Mouse (Mus musculus) spleen, adult 2 months (tissue): ENCODE results near the gene Arid1a. TPM values are rescaled to one million over a fixed set of nuclear protein-coding genes. Genes with fewer than 3 reads are reported as not detected.

Experiments used
- DNase-seq, 2 experiments: peaks; one replicate each; pipeline versions ENCODE4 v3.0.0 to v3.0.0-alpha.2; 2012 to 2021; ENCODE audit warnings: low spot score in 2 of 2, low read depth in 1 of 2
- H3K27ac ChIP-seq: fragments of 200-500 bp; 2 replicates; pipeline ENCODE4 v1.5.1; 2012; ENCODE audit warnings: low read length, inconsistent platforms; ENCODE audit not compliant: insufficient read depth
- H3K27me3 ChIP-seq: fragments of 200-500 bp; 2 replicates; pipeline ENCODE4 v1.6.1; 2012; ENCODE audit warnings: mild to moderate bottlenecking, moderate library complexity, low read length, inconsistent platforms; ENCODE audit not compliant: control insufficient read depth, insufficient read depth
- H3K36me3 ChIP-seq: fragments of 200-500 bp; 2 replicates; pipeline ENCODE4 v1.6.1; 2012; ENCODE audit warnings: mild to moderate bottlenecking, low read length, inconsistent platforms; ENCODE audit not compliant: control insufficient read depth, insufficient read depth
- H3K4me1 ChIP-seq: fragments of 200-500 bp; 2 replicates; pipeline ENCODE4 v1.6.1; 2011; ENCODE audit warnings: inconsistent platforms; ENCODE audit not compliant: control insufficient read depth, insufficient read depth, insufficient read length
- H3K4me3 ChIP-seq: fragments of 200-500 bp; 2 replicates; pipeline ENCODE4 v1.5.1; 2011; ENCODE audit warnings: mild to moderate bottlenecking, inconsistent platforms; ENCODE audit not compliant: insufficient read depth, insufficient read length; ENCODE audit errors: extremely low read depth
- CTCF ChIP-seq: fragments of 200-500 bp; IDR thresholded peaks from 2 replicates; pipeline ENCODE4 v1.5.1; 2011; ENCODE audit warnings: mild to moderate bottlenecking, inconsistent platforms; ENCODE audit not compliant: insufficient read depth, insufficient read length, insufficient replicate concordance; ENCODE audit errors: extremely low read depth
- POLR2A ChIP-seq: fragments of 200-500 bp; IDR thresholded peaks from 2 replicates; pipeline ENCODE4 v1.6.1; 2011; ENCODE audit warnings: low read depth, low read length, inconsistent platforms
- WGBS: fragments of 180-500 bp; shearing (Covaris S2); methylation state at CpG from one replicate; pipeline ENCODE4 v1.1.7; 2018; 5-methylcytosine and 5-hydroxymethylcytosine counted together
- polyA plus RNA-seq: library from polyadenylated mRNA; depleted of rRNA; stranded (reverse); fragments of >200 nt; gene quantifications from 2 replicates; pipeline ENCODE4 v1.2.3, GENCODE M21; 2012

The Arid1a gene
- polyA plus RNA-seq, 1 experiment, result 150 TPM

GRCm38 (mm10) chr4:133675594-133676016 is 81.0 kb downstream of the Arid1a start:
- 55% methylated on average over 5 of the region's 5 CpGs for WGBS
- Histone ChIP-seq H3K4me3 (no peak overlapping the region), H3K27ac (no peak overlapping the region), H3K36me3 (peaks cover 10% of the 10 kb centered on the region), H3K4me1 (peaks cover 29% of the 10 kb centered on the region; the same call in 1 of the 2 replicates), H3K27me3 (no peaks in the 10 kb centered on the region)
- DNase-seq, result no peak
- no peak for TF ChIP-seq CTCF
- TF ChIP-seq POLR2A, result no peak

DNA sequence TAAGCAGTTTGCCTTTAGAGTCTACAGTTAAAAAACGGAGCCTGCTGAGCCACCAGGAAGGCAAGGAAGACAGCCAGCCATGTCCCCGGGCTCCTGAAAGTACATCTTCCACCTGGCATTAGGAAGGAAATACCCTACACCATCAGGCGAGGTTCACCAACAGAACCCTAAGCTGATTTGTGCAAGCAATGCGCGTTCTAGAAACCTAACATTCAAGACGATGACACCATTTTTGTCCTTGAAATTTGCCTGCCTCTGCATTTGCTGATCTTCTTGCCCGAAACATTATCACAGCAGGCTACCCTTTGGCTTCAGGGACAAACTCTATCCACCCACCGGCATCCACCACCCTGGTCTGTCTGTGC is 82.3 kb downstream of the Arid1a start:
- TF ChIP-seq POLR2A (no peak), CTCF (no peak)
- DNase-seq, result no peak
- no peak overlapping the region for H3K4me3 ChIP-seq
- peak overlapping the region; percentile 96 for H3K27ac ChIP-seq
- no peaks in the 10 kb centered on the region for H3K27me3 ChIP-seq
- peaks cover 25% of the 10 kb centered on the region; the same call in 1 of the 2 replicates for H3K4me1 ChIP-seq
- H3K36me3 ChIP-seq, result peaks cover 4% of the 10 kb centered on the region; the same call in 1 of the 2 replicates
- 22% methylated on average over 8 of the region's 8 CpGs for WGBS

- H3K36me3 ChIP-seq, result peaks cover 4% of the 10 kb centered on the region; the same call in 1 of the 2 replicates
- H3K4me3 ChIP-seq, result peak overlapping the region; percentile 68; the same call in 1 of the 2 replicates
- H3K4me1 ChIP-seq, result peaks cover 25% of the 10 kb centered on the region; the same call in 1 of the 2 replicates
- H3K27ac ChIP-seq, result peak overlapping the region; percentile 96
- WGBS, result 5% methylated on average over 10 of the region's 10 CpGs
- no peaks in the 10 kb centered on the region for H3K27me3 ChIP-seq
- no peak for DNase-seq
- no peak for TF ChIP-seq CTCF
- no peak for TF ChIP-seq POLR2A
Observed at GRCm38 (mm10) chr4:133673666-133674330, 82.8 kb downstream of the Arid1a start.

DNA sequence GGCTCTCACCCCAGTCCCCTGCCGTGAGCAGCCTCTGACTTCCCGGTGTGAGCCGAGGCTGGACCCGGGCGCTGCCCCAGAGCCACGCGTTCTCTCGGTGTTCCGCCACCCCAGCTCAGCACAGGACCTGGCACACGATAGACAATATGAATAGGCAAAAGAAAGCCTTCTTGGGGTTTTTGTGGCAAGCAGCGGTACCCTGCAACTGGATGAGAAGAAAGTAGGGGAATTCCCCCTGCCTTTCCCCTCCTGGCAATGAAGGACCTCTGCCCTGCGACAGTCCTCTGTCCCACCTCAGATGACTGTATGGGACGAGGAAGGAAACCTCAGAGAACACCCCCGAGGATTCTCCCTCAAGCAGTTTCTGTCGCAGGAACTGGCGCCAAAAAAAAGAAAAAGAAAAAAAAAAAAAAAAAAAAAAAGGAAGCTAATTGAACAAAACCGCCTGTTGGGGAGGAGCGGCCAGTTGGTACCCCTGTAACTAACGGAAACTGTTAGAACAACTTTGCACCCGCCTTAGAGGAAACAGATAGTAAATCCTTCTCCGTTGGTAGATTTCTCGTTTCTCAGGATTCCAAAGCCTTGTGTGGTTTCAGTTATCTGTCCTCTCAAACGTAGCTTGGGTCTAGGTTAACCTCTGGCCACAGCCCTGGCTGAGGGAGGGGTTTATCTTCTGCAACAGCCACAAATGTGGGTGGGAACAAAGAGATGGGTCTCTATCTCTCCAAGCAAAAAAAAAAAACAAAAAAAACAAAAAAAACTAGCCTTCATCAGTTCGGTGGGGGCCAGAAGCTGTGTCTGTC is 83.5 kb downstream of the Arid1a start:
- Histone ChIP-seq H3K36me3 (peaks cover 4% of the 10 kb centered on the region; the same call in 1 of the 2 replicates), H3K4me1 (peaks cover 21% of the 10 kb centered on the region; the same call in 1 of the 2 replicates), H3K27ac (peak overlapping the region; percentile 96), H3K4me3 (peak overlapping the region; percentile 68), H3K27me3 (no peaks in the 10 kb centered on the region)
- TF ChIP-seq CTCF (no peak), POLR2A (no peak; the same call in 1 of the 2 replicates)
- peak in 1 of 2 experiments; percentile 64 for DNase-seq
- under 1% methylated on average over 24 of the region's 24 CpGs for WGBS

- peaks cover 21% of the 10 kb centered on the region; the same call in 1 of the 2 replicates for H3K4me1 ChIP-seq
- H3K27me3 ChIP-seq, result no peaks in the 10 kb centered on the region
- TF ChIP-seq POLR2A, result peak; percentile 44
- TF ChIP-seq CTCF, result no peak
- WGBS, result 1% methylated on average over 73 of the region's 76 CpGs
- peak; percentile 73 to 89 for DNase-seq
- H3K36me3 ChIP-seq, result peaks cover 4% of the 10 kb centered on the region; the same call in 1 of the 2 replicates
- peak within 1 kb of the TSS; percentile 96 for H3K27ac ChIP-seq
- peak within 1 kb of the TSS; percentile 68 for H3K4me3 ChIP-seq
Observed at GRCm38 (mm10) chr4:133671881-133672844, 84.4 kb downstream of the Arid1a start, which contains the start of gene Pigv. Gene Pigv (minus strand): TSS chr4:133672647.

DNA sequence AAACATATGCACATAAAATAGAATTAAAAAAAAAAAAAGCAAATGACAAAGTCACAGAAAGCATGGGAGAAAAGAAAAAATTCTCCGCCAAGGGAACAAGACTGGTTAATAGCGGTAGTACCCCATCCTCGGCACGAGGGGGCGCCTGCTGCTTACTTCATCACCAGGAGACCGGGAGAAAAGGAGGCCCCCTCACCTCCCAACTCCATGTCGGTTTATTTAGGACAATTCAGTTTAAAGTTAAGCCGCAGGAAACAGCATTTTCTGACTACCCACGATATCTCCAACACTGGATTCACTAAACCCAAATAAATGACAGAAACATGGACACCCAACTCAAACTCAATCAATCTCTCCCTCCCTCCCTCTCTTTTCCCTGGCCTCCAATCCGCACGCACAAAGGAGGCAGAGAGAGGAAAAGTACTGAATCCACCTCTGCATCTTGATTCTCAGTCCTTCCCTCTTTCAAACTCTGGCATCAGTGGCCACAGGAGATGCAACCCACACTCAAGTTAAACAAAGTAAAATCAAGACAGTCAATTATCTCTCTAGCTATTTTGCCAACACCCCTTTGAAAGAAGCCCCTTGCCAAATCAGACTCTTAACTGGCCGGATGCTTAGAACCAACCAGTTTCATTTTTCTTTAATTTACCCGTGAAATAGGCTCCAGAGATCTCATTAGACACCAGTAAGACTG is 85.2 kb downstream of the Arid1a start:
- no peak for TF ChIP-seq POLR2A
- peak; percentile 92 for TF ChIP-seq CTCF
- peak in 1 of 2 experiments; percentile 80 for DNase-seq
- Histone ChIP-seq H3K27me3 (no peaks in the 10 kb centered on the region), H3K4me3 (peak overlapping the region; percentile 68), H3K4me1 (peaks cover 28% of the 10 kb centered on the region; the same call in 1 of the 2 replicates), H3K27ac (peak overlapping the region; percentile 96), H3K36me3 (peaks cover 4% of the 10 kb centered on the region; the same call in 1 of the 2 replicates)
- under 1% methylated on average over 13 of the region's 13 CpGs for WGBS
